Comparison of ENCODE assay signal across 21 mouse cellular contexts in genomic region chr9:52251455-52251854, GRCm38 (mm10).
"Had no signal": no experiment of that assay in that cellular context is flagged by ENCODE, and none has a peak within 500 bp of the region (broad histone marks: within the 10 kb centered on the region; RNA-seq: fewer than 3 reads in every experiment).

No protein-coding gene starts in this region.

- H3K4me3 ChIP-seq: lung, embryonic 15.5 days; megakaryocyte, embryonic 14.5 days; midbrain, embryonic 13.5 days; midbrain, embryonic 15.5 days; neural tube, embryonic 13.5 days; neural tube, embryonic 15.5 days had no signal

- H3K27me3 ChIP-seq: lung, embryonic 15.5 days; midbrain, embryonic 13.5 days; midbrain, embryonic 15.5 days; neural tube, embryonic 13.5 days; neural tube, embryonic 15.5 days had no signal

- H3K4me1 ChIP-seq: lung, embryonic 15.5 days; neural tube, embryonic 13.5 days; neural tube, embryonic 15.5 days had no signal

- H3K9ac ChIP-seq: liver, postnatal 0 days; lung, embryonic 15.5 days; midbrain, embryonic 13.5 days; midbrain, embryonic 15.5 days; neural tube, embryonic 13.5 days; neural tube, embryonic 15.5 days had no signal

- H3K27ac ChIP-seq: lung, embryonic 15.5 days; macrophage; midbrain, embryonic 13.5 days; midbrain, embryonic 15.5 days; neural tube, embryonic 13.5 days; neural tube, embryonic 15.5 days had no signal

- H3K4me2 ChIP-seq: lung, embryonic 15.5 days; midbrain, embryonic 11.5 days; midbrain, embryonic 13.5 days; midbrain, embryonic 15.5 days; neural tube, embryonic 13.5 days; neural tube, embryonic 15.5 days had no signal

- H3K36me3 ChIP-seq: lung, embryonic 15.5 days; midbrain, embryonic 13.5 days; midbrain, embryonic 15.5 days; neural tube, embryonic 13.5 days; neural tube, embryonic 15.5 days had no signal

- DNase-seq: liver, postnatal 0 days; lung, adult 2 months; lung, postnatal 14 days; lung, postnatal 36 days; retina, postnatal 1 day; right cerebral cortex, adult 18-20 months; right cerebral cortex, postnatal 25 days; right cerebral cortex, postnatal 4 days; spleen, adult 18-20 months; thymus, adult 18-20 months; thymus, postnatal 14 days; thymus, postnatal 36 days had no signal

- H3K9me3 ChIP-seq: lung, embryonic 15.5 days; megakaryocyte, embryonic 14.5 days; midbrain, embryonic 13.5 days; midbrain, embryonic 15.5 days; neural tube, embryonic 13.5 days; neural tube, embryonic 15.5 days had no signal

- ATAC-seq: liver, postnatal 0 days; lung, postnatal 0 days; midbrain, embryonic 13.5 days; midbrain, embryonic 15.5 days had no signal
